Mouse (Mus musculus): ENCODE data around the gene Nudt16l1. TPM values are rescaled to one million over a fixed set of nuclear protein-coding genes. Genes with fewer than 3 reads are reported as not detected.

The Nudt16l1 gene
- polyA plus RNA-seq, 1 experiment from 2014 or later = 143 TPM

DNA sequence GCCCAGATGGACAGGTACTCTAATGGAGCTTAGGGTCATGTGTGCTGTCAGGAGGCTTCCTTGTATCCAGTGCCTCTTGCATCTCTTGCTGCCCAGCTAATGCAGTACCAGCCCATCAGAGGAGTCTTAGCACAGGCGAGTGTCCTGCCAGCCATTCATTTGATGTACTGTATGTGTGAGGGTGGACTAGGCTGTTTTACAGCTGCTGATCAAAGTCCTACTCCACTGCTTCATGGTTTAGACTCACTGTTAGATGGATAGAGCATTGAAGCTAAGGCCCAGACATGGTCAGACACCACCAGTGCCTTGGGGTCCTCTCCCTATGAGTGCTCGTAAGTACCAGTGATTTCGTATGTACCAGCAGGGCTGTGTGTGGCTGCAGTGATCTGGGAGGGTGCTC lies 33.7 kb upstream of the Nudt16l1 start:
- H3K4me1 ChIP-seq = 0 out of 2 replicates have a peak, but pooled peaks cover 11% of the 10 kb centered on the region
- H3K4me3 ChIP-seq (replicated peaks) = no peak overlapping the region
- no peak overlapping the region for H3K9ac ChIP-seq
- H3K27ac ChIP-seq = no peak overlapping the region
- no peak for ATAC-seq (ENCODE audit: insufficient read depth, low FRiP score, low read depth)
- WGBS = 85% methylated on average over 3 of the region's 3 CpGs
- H3K27me3 ChIP-seq (replicated peaks) = no peaks in the 10 kb centered on the region
- H3K9me3 ChIP-seq = no peaks in the 10 kb centered on the region
- H3K36me3 ChIP-seq = peaks cover 9% of the 10 kb centered on the region; the same call in 1 of the 2 replicates
- no peak overlapping the region for H3K4me2 ChIP-seq

GRCm38 (mm10) chr16:4905591-4905990 lies 33.0 kb upstream of the Nudt16l1 start:
- no peaks in the 10 kb centered on the region for H3K27me3 ChIP-seq (replicated peaks)
- 45% methylated on average over 1 of the region's 1 CpGs for WGBS
- no peak overlapping the region for H3K4me3 ChIP-seq (replicated peaks)
- no peak overlapping the region for H3K4me2 ChIP-seq
- ATAC-seq (ENCODE audit: insufficient read depth, low FRiP score, low read depth) = no peak
- H3K9me3 ChIP-seq = no peaks in the 10 kb centered on the region
- H3K4me1 ChIP-seq = 0 out of 2 replicates have a peak, but pooled peaks cover 9% of the 10 kb centered on the region
- H3K27ac ChIP-seq = no peak overlapping the region
- H3K36me3 ChIP-seq = peaks cover 13% of the 10 kb centered on the region
- no peak overlapping the region for H3K9ac ChIP-seq

GRCm38 (mm10) chr16:4906559-4906958 lies 32.0 kb upstream of the Nudt16l1 start:
- Histone ChIP-seq H3K9me3 (no peaks in the 10 kb centered on the region), H3K27me3 (replicated peaks) (no peaks in the 10 kb centered on the region), H3K4me2 (no peak overlapping the region), H3K36me3 (peaks cover 22% of the 10 kb centered on the region), H3K27ac (no peak overlapping the region), H3K4me1 (0 out of 2 replicates have a peak, but pooled peaks cover 5% of the 10 kb centered on the region), H3K9ac (no peak overlapping the region), H3K4me3 (replicated peaks) (no peak overlapping the region)
- no peak for ATAC-seq (ENCODE audit: insufficient read depth, low FRiP score, low read depth)

GRCm38 (mm10) chr16:4907386-4907785 lies 31.2 kb upstream of the Nudt16l1 start:
- Histone ChIP-seq H3K9ac (no peak overlapping the region), H3K36me3 (peaks cover 26% of the 10 kb centered on the region), H3K4me3 (replicated peaks) (no peak overlapping the region), H3K4me1 (0 out of 2 replicates have a peak, but pooled peaks cover 5% of the 10 kb centered on the region), H3K4me2 (no peak overlapping the region), H3K27me3 (replicated peaks) (no peaks in the 10 kb centered on the region), H3K27ac (no peak overlapping the region), H3K9me3 (no peaks in the 10 kb centered on the region)
- 67% methylated on average over 2 of the region's 2 CpGs for WGBS
- 0 out of 2 replicates have a peak, but pooled peaks have one; percentile 20 for ATAC-seq (ENCODE audit: insufficient read depth, low FRiP score, low read depth)

DNA sequence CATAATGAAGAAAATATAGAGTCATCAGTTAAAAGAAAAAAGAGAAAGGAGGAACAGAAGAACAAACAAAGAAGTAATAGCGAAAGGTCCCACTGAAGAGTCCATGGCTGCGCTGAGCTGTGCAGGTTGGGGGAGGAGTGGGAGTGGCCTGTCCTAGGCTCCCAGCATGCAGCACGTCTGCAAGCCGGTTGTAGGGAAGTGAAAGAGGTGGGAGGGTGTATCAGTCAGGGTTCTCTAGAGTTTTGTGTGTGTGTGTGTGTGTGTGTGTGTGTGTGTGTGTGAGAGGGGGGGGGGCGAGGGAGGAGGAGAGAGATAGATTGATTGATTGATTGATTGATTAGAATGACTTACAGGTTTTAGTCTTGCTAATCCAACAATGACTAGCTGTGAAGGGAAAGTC lies 30.6 kb upstream of the Nudt16l1 start:
- Histone ChIP-seq H3K27me3 (replicated peaks) (no peaks in the 10 kb centered on the region), H3K27ac (no peak overlapping the region), H3K9ac (no peak overlapping the region), H3K36me3 (peaks cover 26% of the 10 kb centered on the region), H3K9me3 (no peaks in the 10 kb centered on the region), H3K4me3 (replicated peaks) (no peak overlapping the region), H3K4me2 (no peak overlapping the region), H3K4me1 (0 out of 2 replicates have a peak, but pooled peaks cover 5% of the 10 kb centered on the region)
- 54% methylated on average over 5 of the region's 5 CpGs for WGBS
- ATAC-seq (ENCODE audit: insufficient read depth, low FRiP score, low read depth) = 0 out of 2 replicates have a peak, but pooled peaks have one; percentile 65

DNA sequence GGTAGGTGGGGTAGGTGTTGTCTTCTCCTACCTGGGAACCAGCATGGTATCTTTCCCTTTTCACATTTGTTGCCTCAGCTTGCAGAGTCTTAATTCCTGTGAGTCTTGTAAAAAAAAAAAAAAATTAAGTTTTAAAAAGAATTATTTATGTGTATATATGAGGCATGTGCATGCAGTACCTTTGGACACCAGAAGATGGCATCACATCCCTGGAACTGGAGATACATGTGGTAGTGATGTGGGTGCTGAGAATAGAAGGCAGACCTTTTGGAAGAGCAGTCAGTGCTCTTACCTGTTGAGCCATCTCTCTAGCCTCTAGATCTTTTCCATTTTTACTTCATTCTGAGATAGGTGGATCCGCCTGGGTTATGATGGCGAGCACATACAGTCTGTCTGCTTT lies 28.8 kb upstream of the Nudt16l1 start:
- WGBS = 99% methylated on average over 2 of the region's 2 CpGs
- Histone ChIP-seq H3K27me3 (replicated peaks) (no peaks in the 10 kb centered on the region), H3K27ac (no peak overlapping the region), H3K4me3 (replicated peaks) (no peak overlapping the region), H3K36me3 (peaks cover 26% of the 10 kb centered on the region), H3K9me3 (no peaks in the 10 kb centered on the region), H3K4me1 (peaks cover 5% of the 10 kb centered on the region; the same call in 1 of the 2 replicates), H3K9ac (no peak overlapping the region), H3K4me2 (no peak overlapping the region)
- ATAC-seq (ENCODE audit: insufficient read depth, low FRiP score, low read depth) = no peak

- no peak for ATAC-seq (ENCODE audit: insufficient read depth, low FRiP score, low read depth)
- no peak overlapping the region for H3K4me2 ChIP-seq
- no peaks in the 10 kb centered on the region for H3K9me3 ChIP-seq
- no peak overlapping the region for H3K4me3 ChIP-seq (replicated peaks)
- no peaks in the 10 kb centered on the region for H3K27me3 ChIP-seq (replicated peaks)
- no peak overlapping the region for H3K27ac ChIP-seq
- WGBS = 90% methylated on average over 8 of the region's 8 CpGs
- H3K9ac ChIP-seq = no peak overlapping the region
- H3K4me1 ChIP-seq = peaks cover 5% of the 10 kb centered on the region; the same call in 1 of the 2 replicates
- H3K36me3 ChIP-seq = peaks cover 32% of the 10 kb centered on the region
Observed at GRCm38 (mm10) chr16:4910758-4911157, 27.8 kb upstream of the Nudt16l1 start.

DNA sequence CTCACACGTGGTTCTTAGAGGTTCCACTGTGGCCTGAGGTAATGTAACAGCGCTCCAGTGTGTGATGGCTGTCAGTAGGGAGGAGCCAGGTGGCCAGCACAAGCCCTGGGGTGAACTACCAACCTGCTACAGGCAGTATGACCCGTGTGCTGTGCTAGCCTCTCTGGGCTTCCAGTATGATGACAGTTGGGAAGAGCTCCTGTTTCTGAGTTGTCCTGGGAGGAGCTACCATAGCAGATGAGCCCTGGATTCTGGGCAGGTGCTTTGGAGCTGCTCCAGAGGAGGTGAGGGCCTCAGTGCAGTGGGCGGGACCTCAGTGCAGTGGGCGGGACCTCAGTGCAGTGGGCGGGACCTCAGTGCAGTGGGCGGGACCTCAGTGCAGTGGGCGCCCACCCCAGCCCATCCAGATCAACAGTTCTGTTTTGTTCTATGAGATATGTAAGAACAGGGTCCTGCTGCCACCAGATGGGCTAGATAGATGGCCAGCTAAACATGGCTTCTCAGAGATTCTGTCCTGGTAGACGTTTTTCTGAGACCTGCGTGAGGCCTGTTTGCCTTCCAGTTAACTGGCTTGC lies 26.4 kb upstream of the Nudt16l1 start:
- ATAC-seq (ENCODE audit: insufficient read depth, low FRiP score, low read depth) = no peak
- Histone ChIP-seq H3K9ac (no peak overlapping the region), H3K4me2 (no peak overlapping the region), H3K4me1 (peaks cover 5% of the 10 kb centered on the region; the same call in 1 of the 2 replicates), H3K27ac (peak overlapping the region; percentile 59), H3K27me3 (replicated peaks) (no peaks in the 10 kb centered on the region), H3K4me3 (replicated peaks) (no peak overlapping the region), H3K36me3 (peaks cover 36% of the 10 kb centered on the region), H3K9me3 (no peaks in the 10 kb centered on the region)
- 71% methylated on average over 10 of the region's 10 CpGs for WGBS

GRCm38 (mm10) chr16:4912907-4913782 lies 25.4 kb upstream of the Nudt16l1 start:
- H3K27ac ChIP-seq = peak overlapping the region; percentile 59
- no peak overlapping the region for H3K4me2 ChIP-seq
- WGBS = 67% methylated on average over 11 of the region's 11 CpGs
- peaks cover 36% of the 10 kb centered on the region for H3K36me3 ChIP-seq
- H3K4me1 ChIP-seq = peaks cover 5% of the 10 kb centered on the region; the same call in 1 of the 2 replicates
- H3K9me3 ChIP-seq = no peaks in the 10 kb centered on the region
- H3K4me3 ChIP-seq (replicated peaks) = no peak overlapping the region
- ATAC-seq (ENCODE audit: insufficient read depth, low FRiP score, low read depth) = 0 out of 2 replicates have a peak, but pooled peaks have one; percentile 7
- no peak overlapping the region for H3K9ac ChIP-seq
- no peaks in the 10 kb centered on the region for H3K27me3 ChIP-seq (replicated peaks)

DNA sequence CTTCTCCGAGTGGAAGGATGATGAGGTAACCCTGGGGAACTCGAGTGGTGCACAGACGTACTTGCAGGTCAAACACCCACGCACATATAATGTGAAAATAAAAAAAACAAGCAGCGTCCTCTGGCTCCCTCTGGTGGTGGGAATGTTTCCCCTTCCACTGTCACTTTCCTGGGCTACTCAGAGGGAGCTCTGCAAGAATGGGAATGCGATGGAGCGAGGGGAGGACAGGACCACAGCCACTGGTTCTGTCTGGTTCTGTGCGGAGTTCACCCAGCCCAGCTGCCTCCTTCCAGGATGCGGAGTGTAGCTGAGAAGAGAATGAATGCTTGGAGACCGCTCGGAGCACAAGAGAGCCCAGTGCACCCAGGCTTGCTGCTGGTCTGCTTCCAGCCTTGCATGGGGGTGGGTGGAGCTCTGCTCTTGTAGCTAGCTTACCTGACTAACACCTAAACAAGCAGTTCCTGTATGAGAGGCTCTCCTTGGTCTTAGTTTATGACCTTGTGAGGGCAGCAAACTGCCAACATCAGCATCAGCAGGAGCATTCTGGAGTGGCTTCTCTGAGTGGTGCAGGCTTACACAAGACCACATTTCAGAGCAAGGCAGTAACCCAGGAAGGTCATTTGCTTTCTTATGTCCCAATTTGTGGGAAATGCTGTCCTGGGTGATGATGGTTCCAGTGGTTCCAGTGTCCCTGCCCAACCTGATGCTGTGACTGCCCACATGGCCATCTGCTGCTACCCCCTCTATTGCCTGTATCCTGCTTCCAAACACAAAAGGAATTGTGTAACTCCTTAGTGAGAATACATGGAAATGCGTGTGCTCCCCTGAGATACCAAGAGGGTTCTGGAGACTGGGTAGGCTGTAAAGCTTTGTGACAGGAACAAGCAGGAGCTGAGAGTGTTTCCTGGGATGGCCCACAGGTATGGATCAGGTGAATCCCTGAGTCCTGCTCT lies 24.5 kb upstream of the Nudt16l1 start:
- Histone ChIP-seq H3K4me1 (peaks cover 5% of the 10 kb centered on the region; the same call in 1 of the 2 replicates), H3K9me3 (no peaks in the 10 kb centered on the region), H3K4me2 (no peak overlapping the region), H3K27me3 (replicated peaks) (no peaks in the 10 kb centered on the region), H3K36me3 (peaks cover 33% of the 10 kb centered on the region), H3K9ac (no peak overlapping the region), H3K4me3 (replicated peaks) (no peak overlapping the region), H3K27ac (0 out of 2 replicates have a peak overlapping the region, but pooled peaks have one; percentile 49)
- 32% methylated on average over 12 of the region's 12 CpGs for WGBS
- peak; percentile 57; the same call in 1 of the 2 replicates for ATAC-seq (ENCODE audit: insufficient read depth, low FRiP score, low read depth)

DNA sequence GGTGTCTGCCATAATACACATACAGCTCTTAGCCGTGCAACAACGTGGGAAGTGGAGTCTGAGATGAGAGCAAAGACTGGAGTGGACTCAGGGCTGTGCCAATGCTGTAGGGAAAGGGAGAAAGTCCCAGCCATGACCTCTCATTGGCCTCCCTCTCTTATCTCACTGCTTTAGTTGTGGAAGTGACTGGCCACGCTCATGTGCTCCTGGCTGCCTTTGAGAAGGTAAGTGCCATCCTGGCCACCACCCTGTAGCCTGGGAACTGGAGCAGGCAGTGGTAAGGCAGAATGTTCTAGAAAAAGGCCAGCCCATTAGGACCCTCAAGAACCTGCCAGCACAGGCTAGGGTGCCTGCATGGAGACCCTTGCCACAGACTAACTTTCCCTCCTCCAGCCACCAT lies 22.6 kb upstream of the Nudt16l1 start:
- no peak for ATAC-seq (ENCODE audit: insufficient read depth, low FRiP score, low read depth)
- no peak overlapping the region for H3K9ac ChIP-seq
- 85% methylated on average over 3 of the region's 3 CpGs for WGBS
- peaks cover 5% of the 10 kb centered on the region; the same call in 1 of the 2 replicates for H3K4me1 ChIP-seq
- H3K4me3 ChIP-seq (replicated peaks) = no peak overlapping the region
- H3K27ac ChIP-seq = no peak overlapping the region
- no peak overlapping the region for H3K4me2 ChIP-seq
- H3K36me3 ChIP-seq = peaks cover 35% of the 10 kb centered on the region
- H3K9me3 ChIP-seq = no peaks in the 10 kb centered on the region
- H3K27me3 ChIP-seq (replicated peaks) = no peaks in the 10 kb centered on the region
